Mouse (Mus musculus) myocyte (in vitro differentiated cells): ENCODE measurements at regions not wholly inside any gene's neighbourhood (a gene's known extent, or its start where the extent isn't known, plus 50 kb on each side); places are given as distances from the start of the nearest gene placed in this dataset.

Experiments
- CEBPB ChIP-seq: IDR thresholded peaks from 2 replicates; pipeline ENCODE4 v1.6.1; 2011; ENCODE audit warnings: mild to moderate bottlenecking, moderate library complexity; ENCODE audit not compliant: poor library complexity, insufficient read depth, severe bottlenecking
- E2F4 ChIP-seq: IDR thresholded peaks from one replicate; pipeline ENCODE4 v1.6.1; 2011; ENCODE audit warnings: mild to moderate bottlenecking, control low read depth, moderate library complexity; ENCODE audit not compliant: insufficient read depth
- MAX ChIP-seq: IDR thresholded peaks from one replicate; pipeline ENCODE4 v1.6.1; 2011; ENCODE audit warnings: low read depth, mild to moderate bottlenecking, control low read depth
- MYOD1 ChIP-seq, 3 experiments: IDR thresholded peaks; one replicate each; pipeline ENCODE4 v1.6.1; 2011; ENCODE audit warnings: control low read depth in 2 of 3, low read depth in 2 of 3, mild to moderate bottlenecking in 2 of 3, moderate library complexity in 1 of 3; ENCODE audit not compliant: insufficient read length in 2 of 3, control insufficient read depth in 1 of 3
- MYOG ChIP-seq, 3 experiments: IDR thresholded peaks; one replicate each; pipeline ENCODE4 v1.6.1; 2011; ENCODE audit warnings: control low read depth in 2 of 3, low read depth in 2 of 3, mild to moderate bottlenecking in 2 of 3; ENCODE audit not compliant: insufficient read length in 2 of 3, control insufficient read depth in 1 of 3, insufficient read depth in 1 of 3
- POLR2A ChIP-seq: IDR thresholded peaks from one replicate; pipeline ENCODE4 v1.6.1; 2011; ENCODE audit warnings: low read depth, mild to moderate bottlenecking, control low read depth, moderate library complexity; ENCODE audit not compliant: insufficient read length
- POLR2AphosphoS2 ChIP-seq: IDR thresholded peaks from one replicate; pipeline ENCODE4 v1.6.1; 2011; ENCODE audit warnings: low read depth, control low read depth; ENCODE audit not compliant: insufficient read length
- SRF ChIP-seq: IDR thresholded peaks from one replicate; pipeline ENCODE4 v1.6.1; 2011; ENCODE audit warnings: low read depth; ENCODE audit not compliant: control insufficient read depth, insufficient read length
- TCF12 ChIP-seq: IDR thresholded peaks from one replicate; pipeline ENCODE4 v1.6.1; 2011; ENCODE audit warnings: mild to moderate bottlenecking, control low read depth; ENCODE audit not compliant: poor library complexity, insufficient read depth, severe bottlenecking
- TCF3 ChIP-seq: IDR thresholded peaks from one replicate; pipeline ENCODE4 v1.6.1; 2011; ENCODE audit warnings: low read depth, control low read depth; ENCODE audit not compliant: insufficient read length
- USF1 ChIP-seq: IDR thresholded peaks from one replicate; pipeline ENCODE4 v1.6.1; 2011; ENCODE audit warnings: low read depth, mild to moderate bottlenecking, control low read depth, moderate library complexity

GRCm38 (mm10) chr8:89618089-89618488 is 574.1 kb upstream of the Sall1 start:
- no peak for TF ChIP-seq POLR2A
- no peak for TF ChIP-seq USF1
- no peak for TF ChIP-seq SRF
- TF ChIP-seq E2F4: no peak
- no peak for TF ChIP-seq POLR2AphosphoS2
- TF ChIP-seq TCF12: no peak
- TF ChIP-seq MAX: no peak
- no peak for TF ChIP-seq MYOG (IDR thresholded peaks at IDR 0.05; ENCODE audit: control insufficient read depth in 1 of 3, insufficient read depth in 1 of 3, insufficient read length in 2 of 3, low read depth in 2 of 3)
- TF ChIP-seq CEBPB: no peak
- TF ChIP-seq MYOD1 (IDR thresholded peaks at IDR 0.05; ENCODE audit: control insufficient read depth in 1 of 3, insufficient read length in 2 of 3, low read depth in 2 of 3): no peak
- TF ChIP-seq TCF3: no peak
